Mouse (Mus musculus) bone marrow macrophage, adult 2 months (primary cell): ENCODE results near the gene Tlr9.

Experiments used
- CTCF ChIP-seq: IDR thresholded peaks from 2 replicates; pipeline ENCODE4 v1.5.1; 2012; ENCODE audit warnings: low read depth, mild to moderate bottlenecking, low read length, moderate library complexity
- POLR2A ChIP-seq: IDR thresholded peaks from 2 replicates; pipeline ENCODE4 v1.6.1; 2012; ENCODE audit warnings: mild to moderate bottlenecking, low read depth, low read length, borderline replicate concordance

DNA sequence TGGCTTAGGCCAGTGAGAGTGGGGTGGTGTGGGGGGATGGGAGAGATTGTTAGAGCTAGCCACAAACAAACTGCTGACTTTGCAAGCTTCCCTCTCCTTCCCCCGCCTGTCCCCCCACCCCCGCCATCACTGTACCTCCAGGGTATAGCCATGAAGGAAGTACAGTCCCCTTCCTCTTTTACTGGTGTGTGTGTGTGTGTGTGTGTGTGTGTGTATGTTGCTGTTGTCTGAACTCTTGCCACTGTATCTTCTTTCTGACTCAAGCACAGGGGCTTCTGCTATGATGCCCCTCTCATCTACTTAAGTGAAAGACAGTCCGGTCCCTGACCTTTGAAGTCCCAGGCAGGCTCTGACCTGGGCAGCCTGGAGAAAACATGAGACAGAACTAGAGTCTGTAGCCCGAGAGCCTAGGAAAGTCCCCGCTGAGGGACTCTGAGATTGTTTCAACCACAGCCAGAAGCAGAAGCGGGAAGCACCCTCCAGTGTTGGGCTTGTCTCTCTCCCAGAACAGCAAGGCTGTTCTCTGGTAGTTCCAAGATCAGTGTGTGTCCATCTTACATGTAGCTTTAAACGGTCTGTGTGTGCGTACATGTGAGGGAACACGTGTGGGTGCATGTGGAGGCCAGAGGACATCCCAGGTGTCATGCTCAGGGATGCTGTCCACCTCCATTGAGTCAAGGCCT is 7.8 kb downstream of the Tlr9 start:
- TF ChIP-seq CTCF: no peak
- no peak for TF ChIP-seq POLR2A
